Mouse (Mus musculus): ENCODE measurements around the gene Casp6. TPM values are rescaled to one million over a fixed set of nuclear protein-coding genes. Genes with fewer than 3 reads are reported as not detected.

Gene Casp6
- polyA plus RNA-seq, 1 experiment: 19.1 TPM

DNA sequence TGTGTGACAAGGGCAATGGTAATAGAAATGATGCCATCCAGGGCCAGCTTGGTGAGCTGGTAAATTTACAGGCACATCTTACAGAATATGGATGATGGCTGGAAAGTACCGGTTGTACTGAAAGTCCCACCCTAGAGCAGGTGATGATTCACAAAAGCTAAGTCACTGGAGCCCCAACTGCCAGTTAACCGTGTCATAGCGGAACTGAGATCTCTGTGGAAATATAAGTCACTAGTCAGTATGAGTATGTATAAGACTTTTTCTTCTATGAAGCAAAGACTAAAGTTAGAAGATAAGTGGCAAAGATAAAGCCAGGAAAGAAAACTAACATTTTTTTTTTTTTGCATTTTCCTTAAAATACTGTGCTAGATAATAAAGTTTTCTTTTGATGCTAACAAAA, 8.1 kb upstream of the Casp6 start:
- no peaks in the 10 kb centered on the region for H3K4me1 ChIP-seq (ENCODE audit: control insufficient read depth, insufficient read depth, insufficient read length)
- 0 out of 2 replicates have a peak, but pooled peaks cover 4% of the 10 kb centered on the region for H3K36me3 ChIP-seq (ENCODE audit: control insufficient read depth, insufficient read depth, low read length)
- no peak overlapping the region for H3K27ac ChIP-seq (ENCODE audit: insufficient read depth, low read length)
- no peaks in the 10 kb centered on the region for H3K27me3 ChIP-seq (ENCODE audit: control insufficient read depth, insufficient read depth, low read length)
- WGBS: 90% methylated on average over 3 of the region's 3 CpGs
- DNase-seq (ENCODE audit: low read depth in 1 of 2, low spot score in 2 of 2): no peak
- TF ChIP-seq POLR2A (IDR thresholded peaks at IDR 0.05; ENCODE audit: low read depth, low read length) (no peak), CTCF (IDR thresholded peaks at IDR 0.05; ENCODE audit: extremely low read depth, insufficient read depth, insufficient read length, insufficient replicate concordance) (no peak)
- H3K4me3 ChIP-seq (ENCODE audit: extremely low read depth, insufficient read depth, insufficient read length): no peak overlapping the region

- no peak overlapping the region for H3K27ac ChIP-seq (ENCODE audit: insufficient read depth, low read length)
- no peak for DNase-seq (ENCODE audit: low read depth in 1 of 2, low spot score in 2 of 2)
- 0 out of 2 replicates have a peak, but pooled peaks cover 1% of the 10 kb centered on the region for H3K36me3 ChIP-seq (ENCODE audit: control insufficient read depth, insufficient read depth, low read length)
- 95% methylated on average over 6 of the region's 6 CpGs for WGBS
- TF ChIP-seq POLR2A (IDR thresholded peaks at IDR 0.05; ENCODE audit: low read depth, low read length): no peak
- no peak for TF ChIP-seq CTCF (IDR thresholded peaks at IDR 0.05; ENCODE audit: extremely low read depth, insufficient read depth, insufficient read length, insufficient replicate concordance)
- H3K27me3 ChIP-seq (ENCODE audit: control insufficient read depth, insufficient read depth, low read length): no peaks in the 10 kb centered on the region
- no peak overlapping the region for H3K4me3 ChIP-seq (ENCODE audit: extremely low read depth, insufficient read depth, insufficient read length)
- H3K4me1 ChIP-seq (ENCODE audit: control insufficient read depth, insufficient read depth, insufficient read length): 0 out of 2 replicates have a peak, but pooled peaks cover 2% of the 10 kb centered on the region
Measured at GRCm38 (mm10) chr3:129896591-129896990, 4.6 kb upstream of the Casp6 start.

DNA sequence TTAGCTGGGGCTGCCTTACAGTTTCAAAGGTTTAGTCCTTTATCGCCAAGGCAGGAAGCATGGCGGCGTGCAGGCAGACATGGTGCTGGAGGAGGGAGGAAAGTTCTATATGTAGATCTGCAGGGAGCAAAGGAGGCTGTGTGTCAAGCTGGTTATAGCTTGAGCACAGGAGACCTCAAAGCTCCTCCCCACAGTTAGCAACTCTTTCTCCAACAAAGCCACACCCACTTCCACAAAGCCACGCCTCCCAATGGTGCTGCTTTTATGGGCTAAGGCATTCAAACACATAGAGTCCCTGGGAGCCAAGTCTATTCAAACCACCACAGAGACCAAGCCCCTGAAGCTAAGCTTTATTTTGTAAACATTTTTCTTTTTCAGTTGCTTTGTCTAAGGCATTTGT, 2.3 kb upstream of the Casp6 start:
- Histone ChIP-seq H3K4me1 (ENCODE audit: control insufficient read depth, insufficient read depth, insufficient read length) (peaks cover 7% of the 10 kb centered on the region; the same call in 1 of the 2 replicates), H3K27me3 (ENCODE audit: control insufficient read depth, insufficient read depth, low read length) (no peaks in the 10 kb centered on the region), H3K4me3 (ENCODE audit: extremely low read depth, insufficient read depth, insufficient read length) (no peak overlapping the region), H3K27ac (ENCODE audit: insufficient read depth, low read length) (no peak overlapping the region), H3K36me3 (ENCODE audit: control insufficient read depth, insufficient read depth, low read length) (no peaks in the 10 kb centered on the region)
- no peak for TF ChIP-seq POLR2A (IDR thresholded peaks at IDR 0.05; ENCODE audit: low read depth, low read length)
- TF ChIP-seq CTCF (IDR thresholded peaks at IDR 0.05; ENCODE audit: extremely low read depth, insufficient read depth, insufficient read length, insufficient replicate concordance): no peak
- 87% methylated on average over 4 of the region's 4 CpGs for WGBS
- DNase-seq (ENCODE audit: low read depth in 1 of 2, low spot score in 2 of 2): no peak

- Histone ChIP-seq H3K27ac (ENCODE audit: insufficient read depth, low read length) (no peak overlapping the region), H3K36me3 (ENCODE audit: control insufficient read depth, insufficient read depth, low read length) (peaks cover 2% of the 10 kb centered on the region; the same call in 1 of the 2 replicates), H3K27me3 (ENCODE audit: control insufficient read depth, insufficient read depth, low read length) (no peaks in the 10 kb centered on the region), H3K4me1 (ENCODE audit: control insufficient read depth, insufficient read depth, insufficient read length) (peaks cover 15% of the 10 kb centered on the region; the same call in 1 of the 2 replicates), H3K4me3 (ENCODE audit: extremely low read depth, insufficient read depth, insufficient read length) (no peak overlapping the region)
- 72% methylated on average over 3 of the region's 3 CpGs for WGBS
- TF ChIP-seq CTCF (IDR thresholded peaks at IDR 0.05; ENCODE audit: extremely low read depth, insufficient read depth, insufficient read length, insufficient replicate concordance) (no peak), POLR2A (IDR thresholded peaks at IDR 0.05; ENCODE audit: low read depth, low read length) (no peak)
- no peak for DNase-seq (ENCODE audit: low read depth in 1 of 2, low spot score in 2 of 2)
Measured at GRCm38 (mm10) chr3:129903369-129903768, 2.1 kb downstream of the Casp6 start.

- DNase-seq (ENCODE audit: low read depth in 1 of 2, low spot score in 2 of 2): no peak
- Histone ChIP-seq H3K4me1 (ENCODE audit: control insufficient read depth, insufficient read depth, insufficient read length) (peaks cover 15% of the 10 kb centered on the region; the same call in 1 of the 2 replicates), H3K27me3 (ENCODE audit: control insufficient read depth, insufficient read depth, low read length) (no peaks in the 10 kb centered on the region), H3K36me3 (ENCODE audit: control insufficient read depth, insufficient read depth, low read length) (peaks cover 3% of the 10 kb centered on the region; the same call in 1 of the 2 replicates), H3K4me3 (ENCODE audit: extremely low read depth, insufficient read depth, insufficient read length) (no peak overlapping the region), H3K27ac (ENCODE audit: insufficient read depth, low read length) (no peak overlapping the region)
- TF ChIP-seq POLR2A (IDR thresholded peaks at IDR 0.05; ENCODE audit: low read depth, low read length) (no peak), CTCF (IDR thresholded peaks at IDR 0.05; ENCODE audit: extremely low read depth, insufficient read depth, insufficient read length, insufficient replicate concordance) (no peak)
- 43% methylated on average over 8 of the region's 8 CpGs for WGBS
Measured at GRCm38 (mm10) chr3:129903866-129904265, 2.6 kb downstream of the Casp6 start.

DNA sequence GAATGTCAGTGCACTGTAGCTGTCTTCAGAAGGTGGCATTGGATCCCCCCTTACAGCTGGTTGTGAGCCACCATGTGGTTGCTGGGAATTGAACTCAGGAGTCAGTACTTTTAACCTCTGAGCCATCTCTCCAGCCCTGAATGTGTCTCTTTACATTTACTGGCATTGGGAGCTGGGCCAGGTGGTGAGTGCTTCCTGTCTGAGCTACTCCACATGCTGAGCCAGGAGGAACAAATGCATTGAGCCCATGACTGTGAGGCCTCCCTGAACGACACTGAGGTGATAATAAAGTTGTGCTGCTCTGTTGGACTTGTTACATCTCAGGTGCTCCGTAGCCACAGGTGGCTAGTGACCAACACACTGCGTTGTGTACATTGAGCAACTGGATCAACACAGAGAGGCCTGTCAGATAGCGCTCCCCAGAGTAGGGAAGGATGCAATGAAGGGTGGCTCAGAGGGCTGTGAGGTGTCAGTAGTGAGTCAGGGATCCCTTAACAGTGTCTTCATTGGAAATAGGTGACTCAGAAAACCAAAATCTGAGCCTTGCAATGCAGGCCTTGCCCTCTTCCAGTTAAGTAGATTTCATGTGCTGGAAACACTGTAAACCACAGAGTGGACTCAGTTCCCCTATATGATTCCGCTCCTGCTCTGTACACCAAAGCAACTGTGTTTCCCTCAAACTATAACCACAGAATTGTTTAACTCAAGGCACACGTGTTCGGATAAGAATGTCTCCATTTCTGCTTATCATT, 3.3 kb downstream of the Casp6 start:
- Histone ChIP-seq H3K4me1 (ENCODE audit: control insufficient read depth, insufficient read depth, insufficient read length) (peaks cover 15% of the 10 kb centered on the region; the same call in 1 of the 2 replicates), H3K27ac (ENCODE audit: insufficient read depth, low read length) (no peak overlapping the region), H3K27me3 (ENCODE audit: control insufficient read depth, insufficient read depth, low read length) (no peaks in the 10 kb centered on the region), H3K4me3 (ENCODE audit: extremely low read depth, insufficient read depth, insufficient read length) (no peak overlapping the region), H3K36me3 (ENCODE audit: control insufficient read depth, insufficient read depth, low read length) (peaks cover 6% of the 10 kb centered on the region)
- 55% methylated on average over 7 of the region's 7 CpGs for WGBS
- no peak for TF ChIP-seq POLR2A (IDR thresholded peaks at IDR 0.05; ENCODE audit: low read depth, low read length)
- no peak for TF ChIP-seq CTCF (IDR thresholded peaks at IDR 0.05; ENCODE audit: extremely low read depth, insufficient read depth, insufficient read length, insufficient replicate concordance)
- no peak for DNase-seq (ENCODE audit: low read depth in 1 of 2, low spot score in 2 of 2)

DNA sequence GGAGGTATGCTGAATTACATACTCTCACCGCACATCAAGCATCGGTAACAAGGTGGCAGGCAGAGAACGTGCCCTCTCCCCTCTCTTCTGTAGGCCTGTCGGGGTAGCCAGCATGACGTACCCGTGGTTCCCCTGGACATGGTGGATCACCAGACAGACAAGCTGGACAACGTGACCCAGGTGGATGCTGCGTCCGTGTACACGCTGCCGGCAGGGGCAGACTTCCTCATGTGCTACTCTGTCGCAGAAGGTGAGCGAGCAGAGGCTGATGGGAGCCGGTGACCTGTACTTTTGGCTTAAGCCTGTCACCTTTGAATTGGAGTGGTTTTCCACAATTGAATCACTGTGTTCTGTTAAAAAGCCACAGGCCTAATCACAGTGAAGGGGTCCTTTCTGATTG, 10.8 kb downstream of the Casp6 start:
- Histone ChIP-seq H3K4me1 (ENCODE audit: control insufficient read depth, insufficient read depth, insufficient read length) (no peaks in the 10 kb centered on the region), H3K27ac (ENCODE audit: insufficient read depth, low read length) (no peak overlapping the region), H3K27me3 (ENCODE audit: control insufficient read depth, insufficient read depth, low read length) (no peaks in the 10 kb centered on the region), H3K36me3 (ENCODE audit: control insufficient read depth, insufficient read depth, low read length) (peaks cover 34% of the 10 kb centered on the region), H3K4me3 (ENCODE audit: extremely low read depth, insufficient read depth, insufficient read length) (no peak overlapping the region)
- no peak for TF ChIP-seq POLR2A (IDR thresholded peaks at IDR 0.05; ENCODE audit: low read depth, low read length)
- TF ChIP-seq CTCF (IDR thresholded peaks at IDR 0.05; ENCODE audit: extremely low read depth, insufficient read depth, insufficient read length, insufficient replicate concordance): no peak
- 95% methylated on average over 14 of the region's 14 CpGs for WGBS
- DNase-seq (ENCODE audit: low read depth in 1 of 2, low spot score in 2 of 2): no peak

Measured in spleen, adult 2 months (tissue).